Mouse (Mus musculus): ENCODE measurements around the gene Acsbg1. TPM values are rescaled to one million over a fixed set of nuclear protein-coding genes. Genes with fewer than 3 reads are reported as not detected.
"Not testable (repeated sequence)": the region's sequence is repeated elsewhere in the genome, so short reads cannot be mapped to it uniquely, and the experiment has no call there.

Gene Acsbg1
- total RNA-seq, 1 experiment from 2014 or later: not detected

- ATAC-seq (replicated peaks in 1 of 2; ENCODE audit: insufficient read depth in 1 of 2, low FRiP score in 2 of 2, low TSS enrichment in 1 of 2, low read depth in 1 of 2, poor library complexity in 2 of 2, severe bottlenecking in 2 of 2): peak in 1 of 2 experiments; percentile 25; a peak in 1 of 4 replicates
Measured at GRCm38 (mm10) chr9:54637510-54638314, 24.0 kb downstream of the Acsbg1 start.

DNA sequence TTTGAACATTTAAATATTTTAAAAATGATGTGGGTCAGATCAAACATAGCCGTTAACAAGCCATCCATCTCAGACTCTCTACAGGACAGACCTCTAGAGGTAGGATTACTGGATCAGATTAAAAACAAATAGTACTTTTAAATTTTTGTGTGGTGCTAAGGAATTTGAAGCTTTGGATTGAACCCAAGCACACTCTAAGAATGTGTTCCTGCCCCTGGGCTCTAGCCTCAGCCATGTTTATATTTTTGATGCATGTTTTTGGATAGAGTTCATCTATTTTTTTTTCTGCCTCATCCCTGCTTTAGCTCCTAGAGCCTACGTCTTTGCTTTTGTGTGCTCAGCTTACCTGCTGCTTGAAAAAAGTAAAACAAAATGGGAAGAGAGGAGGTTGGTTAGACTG lies 28.3 kb downstream of the Acsbg1 start:
- no peak for ATAC-seq (replicated peaks in 1 of 2; ENCODE audit: insufficient read depth in 1 of 2, low FRiP score in 2 of 2, low TSS enrichment in 1 of 2, low read depth in 1 of 2, poor library complexity in 2 of 2, severe bottlenecking in 2 of 2)

DNA sequence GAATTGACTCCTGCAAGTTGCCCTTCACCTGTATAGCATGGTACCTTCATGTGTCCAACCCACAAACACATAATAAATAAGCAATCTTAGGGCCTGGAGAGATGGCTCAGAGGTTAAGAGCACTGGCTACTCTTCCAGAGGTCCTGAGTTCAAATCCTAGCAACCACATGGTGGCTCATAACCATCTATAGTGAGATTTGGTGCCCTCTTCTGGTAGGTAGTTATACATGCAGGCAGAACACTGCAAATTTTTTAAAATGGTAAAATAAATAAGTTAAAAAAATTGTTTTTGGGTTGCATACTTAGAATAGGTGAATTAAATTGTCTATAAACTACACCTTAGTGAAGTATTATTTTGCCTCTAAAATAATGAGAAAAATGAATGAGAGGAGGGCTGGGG lies 30.8 kb downstream of the Acsbg1 start:
- ATAC-seq (replicated peaks in 1 of 2; ENCODE audit: insufficient read depth in 1 of 2, low FRiP score in 2 of 2, low TSS enrichment in 1 of 2, low read depth in 1 of 2, poor library complexity in 2 of 2, severe bottlenecking in 2 of 2): no peak

DNA sequence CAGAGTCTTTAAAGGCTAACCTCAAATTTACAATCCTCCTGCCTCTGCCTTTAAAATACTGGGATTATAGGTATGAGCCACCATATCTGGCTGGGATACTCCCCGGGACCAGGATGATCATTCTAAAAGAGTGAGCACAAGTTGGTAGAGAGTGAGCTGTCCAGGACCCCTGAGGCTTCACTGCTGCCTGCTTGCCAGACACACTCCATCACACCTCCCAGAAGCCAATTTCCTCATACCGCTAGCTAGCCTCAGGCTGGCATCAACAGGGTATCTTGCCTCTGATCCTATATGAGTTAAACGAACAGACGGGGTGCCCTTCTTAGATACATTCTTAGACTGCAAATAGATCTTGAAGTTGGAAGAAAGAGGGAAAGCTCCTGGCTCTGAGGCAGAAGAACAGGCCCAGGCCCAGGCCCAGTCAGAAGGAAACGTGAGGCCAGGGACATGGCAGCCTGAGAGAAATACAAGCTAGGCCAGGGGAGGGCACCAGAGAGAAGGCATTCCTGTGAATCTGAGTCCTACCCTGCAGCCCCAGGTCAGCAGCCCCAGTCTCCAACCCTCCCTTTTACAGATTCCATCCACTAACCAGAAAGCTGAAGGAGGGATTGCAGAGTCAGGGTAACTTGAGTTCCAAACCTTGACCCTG lies 31.9 kb downstream of the Acsbg1 start:
- ATAC-seq (replicated peaks in 1 of 2; ENCODE audit: insufficient read depth in 1 of 2, low FRiP score in 2 of 2, low TSS enrichment in 1 of 2, low read depth in 1 of 2, poor library complexity in 2 of 2, severe bottlenecking in 2 of 2): no peak

- ATAC-seq (replicated peaks in 1 of 2; ENCODE audit: insufficient read depth in 1 of 2, low FRiP score in 2 of 2, low TSS enrichment in 1 of 2, low read depth in 1 of 2, poor library complexity in 2 of 2, severe bottlenecking in 2 of 2): no peak
Measured at GRCm38 (mm10) chr9:54628752-54629151, 32.9 kb downstream of the Acsbg1 start.

DNA sequence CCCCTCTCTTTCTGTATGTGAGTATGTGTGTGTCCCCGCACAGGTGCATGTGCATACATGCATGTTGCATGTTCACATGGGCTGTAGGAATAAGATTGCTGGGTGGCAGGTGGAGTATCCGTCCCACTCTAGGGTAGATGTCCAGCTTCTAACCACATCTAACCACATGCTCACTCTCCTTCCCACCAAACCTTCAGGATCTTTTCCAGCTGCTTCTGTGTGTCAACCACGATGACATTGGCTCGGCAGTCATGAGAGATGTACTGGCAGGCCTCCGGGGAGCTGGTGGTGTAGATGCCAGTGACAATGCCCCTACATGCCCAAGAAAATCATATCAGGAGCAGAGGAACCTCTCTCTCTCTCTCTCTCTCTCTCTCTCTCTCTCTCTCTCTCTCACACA lies 34.4 kb downstream of the Acsbg1 start:
- ATAC-seq (replicated peaks in 1 of 2; ENCODE audit: insufficient read depth in 1 of 2, low FRiP score in 2 of 2, low TSS enrichment in 1 of 2, low read depth in 1 of 2, poor library complexity in 2 of 2, severe bottlenecking in 2 of 2): no peak

- ATAC-seq (replicated peaks in 1 of 2; ENCODE audit: insufficient read depth in 1 of 2, low FRiP score in 2 of 2, low TSS enrichment in 1 of 2, low read depth in 1 of 2, poor library complexity in 2 of 2, severe bottlenecking in 2 of 2): peak; percentile 71 to 80
Measured at GRCm38 (mm10) chr9:54614182-54614850, 47.4 kb downstream of the Acsbg1 start.

DNA sequence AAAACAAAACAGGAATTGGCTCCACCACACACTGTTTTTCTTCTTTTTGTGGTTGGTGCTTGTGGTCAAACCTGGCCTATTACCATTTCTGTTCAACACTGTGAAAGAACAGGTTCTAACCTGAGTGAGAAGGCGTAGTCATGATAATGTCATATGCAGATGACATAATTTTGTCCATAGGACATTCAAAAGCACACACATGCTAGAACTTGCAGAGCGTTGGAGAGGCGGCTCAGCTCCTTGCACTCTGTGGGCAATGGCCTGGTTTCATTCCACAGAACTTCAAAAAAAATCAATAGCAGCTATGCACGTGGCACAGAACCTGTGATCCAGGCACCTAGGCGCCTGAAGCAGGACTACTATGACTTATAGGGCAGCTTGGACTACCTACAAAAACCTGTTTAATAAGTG lies 48.9 kb downstream of the Acsbg1 start:
- ATAC-seq (replicated peaks in 1 of 2; ENCODE audit: insufficient read depth in 1 of 2, low FRiP score in 2 of 2, low TSS enrichment in 1 of 2, low read depth in 1 of 2, poor library complexity in 2 of 2, severe bottlenecking in 2 of 2): no peak

DNA sequence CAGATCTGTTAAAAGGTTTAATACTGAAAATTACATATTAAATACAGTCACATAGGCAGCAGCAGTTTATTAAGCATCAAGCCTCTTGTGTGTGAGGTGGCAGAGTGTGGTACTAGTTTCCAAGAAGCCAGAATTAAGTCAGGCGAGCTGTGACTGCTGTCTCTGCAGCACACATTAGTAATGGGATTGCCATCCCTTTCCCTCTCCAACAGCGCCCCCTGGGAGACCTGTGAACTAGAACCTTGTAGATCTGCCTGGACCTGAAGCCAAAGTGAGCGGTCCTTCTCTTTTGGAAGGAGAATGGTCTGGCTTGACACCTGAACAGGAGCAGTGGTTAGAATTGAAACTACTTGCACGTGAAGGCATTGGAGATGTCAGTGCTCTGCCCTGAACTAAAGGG lies 56.8 kb downstream of the Acsbg1 start:
- peak in 1 of 2 experiments; percentile 32; a peak in 1 of 4 replicates for ATAC-seq (replicated peaks in 1 of 2; ENCODE audit: insufficient read depth in 1 of 2, low FRiP score in 2 of 2, low TSS enrichment in 1 of 2, low read depth in 1 of 2, poor library complexity in 2 of 2, severe bottlenecking in 2 of 2)

DNA sequence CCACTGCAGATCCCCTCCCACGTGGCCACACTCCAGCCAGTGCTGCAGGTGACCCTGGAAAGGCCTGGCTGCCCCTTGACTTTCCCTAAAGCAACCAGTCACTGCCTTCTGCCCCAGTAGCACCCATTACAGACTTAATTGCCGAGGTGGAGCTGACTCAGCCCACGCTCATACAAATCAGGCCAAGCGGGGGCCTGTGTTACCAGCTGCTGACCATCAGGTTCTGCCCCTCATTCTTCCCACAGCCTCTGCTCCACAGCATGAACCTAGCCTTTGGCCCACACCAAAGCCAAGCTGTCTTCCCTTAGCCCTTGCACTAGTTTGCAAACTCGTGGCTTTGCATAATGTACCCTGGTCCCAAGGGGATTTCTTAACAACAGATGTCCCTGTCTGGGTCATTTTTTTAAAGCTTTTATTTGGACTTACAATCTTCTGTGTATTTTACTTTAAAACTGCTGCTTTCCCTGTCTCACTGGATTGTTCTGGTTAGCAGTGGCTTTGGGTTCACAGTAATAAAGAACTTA lies 57.5 kb downstream of the Acsbg1 start:
- no peak for ATAC-seq (replicated peaks in 1 of 2; ENCODE audit: insufficient read depth in 1 of 2, low FRiP score in 2 of 2, low TSS enrichment in 1 of 2, low read depth in 1 of 2, poor library complexity in 2 of 2, severe bottlenecking in 2 of 2)

GRCm38 (mm10) chr9:54602916-54603315 lies 58.8 kb downstream of the Acsbg1 start:
- ATAC-seq (replicated peaks in 1 of 2; ENCODE audit: insufficient read depth in 1 of 2, low FRiP score in 2 of 2, low TSS enrichment in 1 of 2, low read depth in 1 of 2, poor library complexity in 2 of 2, severe bottlenecking in 2 of 2): no peak

DNA sequence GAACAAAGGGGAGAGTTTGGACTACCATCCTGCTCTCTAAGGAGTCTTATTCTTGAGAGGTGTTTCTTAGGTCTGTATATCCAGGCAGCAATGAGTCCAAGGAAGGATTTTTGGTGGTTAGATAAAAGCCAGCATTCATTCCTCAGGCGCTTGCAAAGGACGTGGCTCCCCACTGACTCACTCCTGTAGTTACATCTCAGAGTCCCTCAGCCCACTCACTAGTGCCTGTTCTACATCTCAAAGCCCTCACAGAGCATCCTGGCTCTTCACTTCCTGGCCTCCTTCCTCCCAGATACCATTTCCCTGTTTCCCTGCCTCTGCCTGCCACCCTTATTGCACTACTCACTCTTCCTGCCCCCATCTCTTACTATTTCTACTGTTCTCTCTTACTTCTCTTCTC lies 59.3 kb downstream of the Acsbg1 start:
- no peak for ATAC-seq (replicated peaks in 1 of 2; ENCODE audit: insufficient read depth in 1 of 2, low FRiP score in 2 of 2, low TSS enrichment in 1 of 2, low read depth in 1 of 2, poor library complexity in 2 of 2, severe bottlenecking in 2 of 2)

- no peak for ATAC-seq (replicated peaks in 1 of 2; ENCODE audit: insufficient read depth in 1 of 2, low FRiP score in 2 of 2, low TSS enrichment in 1 of 2, low read depth in 1 of 2, poor library complexity in 2 of 2, severe bottlenecking in 2 of 2)
Measured at GRCm38 (mm10) chr9:54596752-54597465, 64.8 kb downstream of the Acsbg1 start.

DNA sequence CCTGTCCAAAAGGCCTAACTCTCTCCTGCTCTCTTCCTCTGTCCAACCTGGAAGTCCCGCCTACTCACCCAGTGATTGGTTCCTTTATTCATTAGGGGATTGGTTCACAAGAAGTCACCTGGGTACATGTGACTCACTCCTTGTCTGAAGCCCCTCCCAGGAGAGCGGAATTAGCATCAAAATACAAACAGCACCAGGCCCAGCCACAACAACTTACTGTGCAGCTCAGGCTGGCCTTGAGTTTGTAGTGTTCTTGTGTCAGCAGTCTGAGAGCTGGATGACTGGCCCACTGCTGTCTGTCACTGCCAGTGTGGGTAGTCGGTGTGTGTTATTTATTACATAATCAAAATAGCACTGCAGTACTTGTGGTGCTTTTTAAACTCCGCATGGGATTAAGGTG lies 68.0 kb downstream of the Acsbg1 start:
- ATAC-seq (replicated peaks in 1 of 2; ENCODE audit: insufficient read depth in 1 of 2, low FRiP score in 2 of 2, low TSS enrichment in 1 of 2, low read depth in 1 of 2, poor library complexity in 2 of 2, severe bottlenecking in 2 of 2): not testable (repeated sequence)

- ATAC-seq (replicated peaks in 1 of 2; ENCODE audit: insufficient read depth in 1 of 2, low FRiP score in 2 of 2, low TSS enrichment in 1 of 2, low read depth in 1 of 2, poor library complexity in 2 of 2, severe bottlenecking in 2 of 2): no peak
Measured at GRCm38 (mm10) chr9:54587863-54588262, 73.8 kb downstream of the Acsbg1 start.

- peak; percentile 100 for ATAC-seq (replicated peaks in 1 of 2; ENCODE audit: insufficient read depth in 1 of 2, low FRiP score in 2 of 2, low TSS enrichment in 1 of 2, low read depth in 1 of 2, poor library complexity in 2 of 2, severe bottlenecking in 2 of 2)
Measured at GRCm38 (mm10) chr9:54586199-54587061, 75.2 kb downstream of the Acsbg1 start, which contains the start of gene Idh3a. TSS of gene Idh3a (plus strand) at chr9:54586334.

- ATAC-seq (replicated peaks in 1 of 2; ENCODE audit: insufficient read depth in 1 of 2, low FRiP score in 2 of 2, low TSS enrichment in 1 of 2, low read depth in 1 of 2, poor library complexity in 2 of 2, severe bottlenecking in 2 of 2): no peak
Measured at GRCm38 (mm10) chr9:54585839-54586198, 75.9 kb downstream of the Acsbg1 start.

All from hematopoietic stem cell, adult 5-6 weeks (primary cell).